Mouse (Mus musculus) hindbrain, embryonic 16.5 days (tissue): ENCODE results near the gene Rybp. TPM values are rescaled to one million over a fixed set of nuclear protein-coding genes. Genes with fewer than 3 reads are reported as not detected.

Experiments
- ATAC-seq: fragments of 200-750 bp; cut with Nextera tagmentation; 2 replicates; pipeline ENCODE4 v1.8.0; 2017; ENCODE audit warnings: moderate TSS enrichment, moderate library complexity
- H3K27ac ChIP-seq: fragments of 300-500 bp; sonication (generic); 2 replicates; pipeline ENCODE4 v1.5.1; 2014; ENCODE audit warnings: low read depth, mild to moderate bottlenecking, control low read depth, low read length, moderate library complexity
- H3K27me3 ChIP-seq: fragments of 300-500 bp; sonication (generic); replicated peaks from 2 replicates; pipeline ENCODE4 v1.6.1; 2014; ENCODE audit warnings: low read length; ENCODE audit not compliant: control insufficient read depth, insufficient read depth
- H3K36me3 ChIP-seq: fragments of 300-500 bp; sonication (generic); 2 replicates; pipeline ENCODE4 v1.6.1; 2014; ENCODE audit warnings: mild to moderate bottlenecking, low read length, moderate library complexity, mixed read lengths; ENCODE audit not compliant: control insufficient read depth, insufficient read depth
- H3K4me1 ChIP-seq: fragments of 300-500 bp; sonication (generic); 2 replicates; pipeline ENCODE4 v1.6.1; 2014; ENCODE audit warnings: low read depth, low read length; ENCODE audit not compliant: control insufficient read depth, insufficient read depth
- H3K4me2 ChIP-seq: fragments of 300-500 bp; sonication (generic); 2 replicates; pipeline ENCODE4 v1.6.1; 2014; ENCODE audit warnings: mild to moderate bottlenecking, low read length, control low read depth, moderate library complexity
- H3K4me3 ChIP-seq: fragments of 300-500 bp; sonication (generic); 2 replicates; pipeline ENCODE4 v1.5.1; 2014; ENCODE audit warnings: mild to moderate bottlenecking, low read length, control low read depth, moderate library complexity
- H3K9ac ChIP-seq: fragments of 300-500 bp; sonication (generic); 2 replicates; pipeline ENCODE4 v1.6.1; 2014; ENCODE audit warnings: low read depth, mild to moderate bottlenecking, control low read depth, low read length, moderate library complexity
- H3K9me3 ChIP-seq: fragments of 300-500 bp; sonication (generic); 2 replicates; pipeline ENCODE4 v1.6.1; 2014; ENCODE audit warnings: mild to moderate bottlenecking, low read length, moderate library complexity; ENCODE audit not compliant: control insufficient read depth
- WGBS: fragments of 180-500 bp; shearing (Covaris S2); extraction: QIAGEN DNeasy Blood & Tissue Kit; methylation state at CpG from one replicate; pipeline ENCODE4 v1.1.7; 2014; 5-methylcytosine and 5-hydroxymethylcytosine counted together
- polyA plus RNA-seq: library from polyadenylated mRNA; unstranded; fragments of >200 nt; fragmentation: Nextera tagmentation; extraction: Ambion mirVana; gene quantifications from 2 replicates; pipeline ENCODE4 v1.2.1, GENCODE M21; 2015

Rybp gene
- polyA plus RNA-seq, 1 experiment from 2014 or later = 14.2 TPM

- no peak overlapping the region for H3K4me3 ChIP-seq
- no peaks in the 10 kb centered on the region for H3K27me3 ChIP-seq
- H3K36me3 ChIP-seq = no peaks in the 10 kb centered on the region
- 49% methylated on average over 4 of the region's 4 CpGs for WGBS
- ATAC-seq = no peak
- peaks cover 18% of the 10 kb centered on the region for H3K4me1 ChIP-seq
- H3K27ac ChIP-seq = no peak overlapping the region
- H3K4me2 ChIP-seq = no peak overlapping the region
- H3K9me3 ChIP-seq = no peaks in the 10 kb centered on the region
- H3K9ac ChIP-seq = no peak overlapping the region
Observed at GRCm38 (mm10) chr6:100192691-100193229, 94.5 kb downstream of the Rybp start.

DNA sequence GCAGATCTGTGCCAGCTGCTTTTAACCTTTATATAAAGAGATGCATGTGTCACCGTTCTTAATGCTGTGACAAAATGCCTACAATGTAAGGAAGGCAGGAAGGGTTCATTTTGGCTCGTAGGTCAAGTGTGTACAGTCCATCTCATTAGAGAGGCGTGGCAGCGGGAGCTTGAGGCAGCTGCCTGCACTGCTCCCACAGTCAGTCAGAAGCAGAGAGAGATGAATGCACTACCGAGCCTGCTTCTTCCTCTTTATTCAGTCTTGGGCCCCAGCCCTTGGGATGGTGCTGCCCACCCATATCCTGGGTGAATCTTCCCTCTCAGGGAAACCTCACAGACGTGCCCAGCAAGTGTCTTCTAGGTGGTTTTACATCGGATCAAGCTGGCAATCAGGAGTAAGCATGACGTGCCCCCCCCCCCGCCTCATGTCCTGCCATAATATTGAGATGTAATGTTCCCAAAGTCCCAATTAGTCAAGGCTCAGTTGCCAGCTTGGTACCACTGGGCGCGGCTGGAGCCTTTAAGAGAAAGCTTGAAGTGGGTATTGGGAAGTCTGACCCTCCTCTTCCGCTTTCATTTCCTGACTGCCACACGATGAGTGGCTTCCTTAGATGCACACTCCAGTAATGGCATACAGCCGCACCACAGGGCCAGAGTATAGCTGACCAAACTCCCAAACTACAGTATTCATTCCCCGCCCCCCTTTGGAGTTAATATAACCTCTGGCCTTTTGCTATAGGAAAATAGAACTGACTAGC lies 96.3 kb downstream of the Rybp start:
- H3K9me3 ChIP-seq = no peaks in the 10 kb centered on the region
- no peak overlapping the region for H3K27ac ChIP-seq
- H3K9ac ChIP-seq = no peak overlapping the region
- no peak for ATAC-seq
- 83% methylated on average over 15 of the region's 15 CpGs for WGBS
- H3K4me3 ChIP-seq = no peak overlapping the region
- no peak overlapping the region for H3K4me2 ChIP-seq
- no peaks in the 10 kb centered on the region for H3K27me3 ChIP-seq
- no peaks in the 10 kb centered on the region for H3K36me3 ChIP-seq
- peaks cover 7% of the 10 kb centered on the region for H3K4me1 ChIP-seq

DNA sequence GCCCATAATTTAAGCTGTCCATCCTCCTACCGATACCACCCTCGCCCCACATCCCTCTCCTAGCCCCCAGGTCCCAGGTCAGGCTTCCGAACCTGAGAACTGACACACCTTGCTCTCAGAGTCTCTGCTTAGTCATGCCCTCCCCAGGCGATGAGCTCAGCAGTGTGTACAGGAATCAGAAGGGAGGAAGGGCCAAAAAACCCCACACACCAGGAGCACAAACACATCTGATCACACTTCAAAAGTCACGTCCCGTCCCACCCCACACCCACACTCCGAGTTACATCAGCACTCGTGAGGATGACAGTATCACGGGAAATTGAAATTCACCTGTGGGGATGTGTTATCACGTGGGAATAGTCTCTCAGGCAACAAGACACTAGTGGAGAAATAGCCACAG lies 97.0 kb downstream of the Rybp start:
- Histone ChIP-seq H3K4me2 (no peak overlapping the region), H3K9ac (no peak overlapping the region), H3K36me3 (no peaks in the 10 kb centered on the region), H3K9me3 (no peaks in the 10 kb centered on the region), H3K27ac (no peak overlapping the region), H3K27me3 (no peaks in the 10 kb centered on the region), H3K4me1 (peaks cover under 1% of the 10 kb centered on the region), H3K4me3 (no peak overlapping the region)
- no peak for ATAC-seq
- whole genome bisulfite sequencing = 86% methylated on average over 10 of the region's 10 CpGs

DNA sequence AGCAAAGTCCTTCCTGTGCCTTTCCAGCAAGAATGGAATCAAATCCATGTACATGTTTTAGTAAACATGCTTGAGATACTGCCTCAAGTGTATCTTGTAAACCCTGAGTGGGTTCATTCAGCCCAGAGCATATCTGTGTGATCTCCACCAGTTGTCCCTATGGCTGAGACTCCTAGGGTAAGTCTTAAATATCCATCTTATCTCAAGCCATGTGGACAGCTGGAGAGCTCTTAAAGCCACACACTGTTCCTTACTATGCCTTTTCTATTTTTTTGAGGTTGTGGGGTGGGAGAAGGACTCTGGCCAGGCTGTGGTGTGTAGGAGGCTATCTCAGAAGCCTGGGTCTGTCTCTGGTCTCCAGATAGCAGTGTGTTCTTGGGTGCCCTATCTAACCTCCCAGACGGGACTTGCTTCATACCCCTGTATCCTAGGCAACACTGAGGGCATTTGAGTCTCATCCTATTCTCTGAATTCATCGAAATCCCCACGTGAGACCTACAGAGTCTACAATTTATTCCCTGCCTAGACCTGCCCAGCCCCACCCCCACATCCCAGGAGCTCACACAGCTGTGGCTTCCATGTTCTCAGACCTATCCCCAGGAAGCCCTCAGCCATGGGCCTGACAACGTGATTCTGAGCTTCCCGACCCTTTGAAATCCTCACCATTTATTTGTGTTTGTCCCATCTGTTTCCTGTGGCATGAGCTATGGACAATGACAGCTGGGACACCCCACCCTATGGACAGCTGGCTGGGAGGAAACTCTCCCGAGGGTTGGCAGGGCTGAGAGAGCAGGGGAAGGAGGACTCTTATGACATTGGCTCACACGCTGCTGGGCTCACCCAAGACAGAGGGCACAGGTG lies 98.2 kb downstream of the Rybp start:
- no peak overlapping the region for H3K4me2 ChIP-seq
- no peak overlapping the region for H3K4me3 ChIP-seq
- no peaks in the 10 kb centered on the region; the same call in 1 of the 2 replicates for H3K4me1 ChIP-seq
- no peak overlapping the region for H3K9ac ChIP-seq
- WGBS = 29% methylated on average over 7 of the region's 7 CpGs
- H3K9me3 ChIP-seq = no peaks in the 10 kb centered on the region
- H3K36me3 ChIP-seq = no peaks in the 10 kb centered on the region
- ATAC-seq = no peak
- no peaks in the 10 kb centered on the region for H3K27me3 ChIP-seq
- H3K27ac ChIP-seq = no peak overlapping the region

GRCm38 (mm10) chr6:100187821-100188220 lies 99.5 kb downstream of the Rybp start:
- H3K36me3 ChIP-seq = no peaks in the 10 kb centered on the region
- no peak overlapping the region for H3K4me2 ChIP-seq
- H3K27me3 ChIP-seq = no peaks in the 10 kb centered on the region
- ATAC-seq = no peak
- no peaks in the 10 kb centered on the region; the same call in 1 of the 2 replicates for H3K4me1 ChIP-seq
- H3K9ac ChIP-seq = no peak overlapping the region
- H3K4me3 ChIP-seq = no peak overlapping the region
- no peaks in the 10 kb centered on the region for H3K9me3 ChIP-seq
- H3K27ac ChIP-seq = no peak overlapping the region
- WGBS = 82% methylated on average over 6 of the region's 6 CpGs

- no peak overlapping the region for H3K9ac ChIP-seq
- H3K9me3 ChIP-seq = no peaks in the 10 kb centered on the region
- no peaks in the 10 kb centered on the region for H3K36me3 ChIP-seq
- 84% methylated on average over 11 of the region's 11 CpGs for WGBS
- no peak for ATAC-seq
- H3K4me3 ChIP-seq = no peak overlapping the region
- no peak overlapping the region for H3K4me2 ChIP-seq
- H3K27me3 ChIP-seq = no peaks in the 10 kb centered on the region
- no peak overlapping the region for H3K27ac ChIP-seq
- H3K4me1 ChIP-seq = no peaks in the 10 kb centered on the region
Observed at GRCm38 (mm10) chr6:100186789-100187188, 100.5 kb downstream of the Rybp start.

- no peaks in the 10 kb centered on the region for H3K4me1 ChIP-seq
- H3K27me3 ChIP-seq = no peaks in the 10 kb centered on the region; the same call in 1 of the 2 replicates
- no peak overlapping the region for H3K4me2 ChIP-seq
- no peak for ATAC-seq
- H3K9ac ChIP-seq = no peak overlapping the region
- no peak overlapping the region for H3K27ac ChIP-seq
- WGBS = 17% methylated on average over 1 of the region's 1 CpGs
- H3K36me3 ChIP-seq = no peaks in the 10 kb centered on the region
- no peaks in the 10 kb centered on the region for H3K9me3 ChIP-seq
- no peak overlapping the region for H3K4me3 ChIP-seq
Observed at GRCm38 (mm10) chr6:100185524-100185923, 101.8 kb downstream of the Rybp start.

GRCm38 (mm10) chr6:100183344-100183743 lies 103.9 kb downstream of the Rybp start:
- no peaks in the 10 kb centered on the region for H3K36me3 ChIP-seq
- H3K4me3 ChIP-seq = no peak overlapping the region
- no peaks in the 10 kb centered on the region for H3K9me3 ChIP-seq
- H3K4me1 ChIP-seq = no peaks in the 10 kb centered on the region
- no peak overlapping the region for H3K27ac ChIP-seq
- no peak overlapping the region for H3K9ac ChIP-seq
- 76% methylated on average over 3 of the region's 3 CpGs for WGBS
- ATAC-seq = no peak; the same call in 1 of the 2 replicates
- H3K27me3 ChIP-seq = no peaks in the 10 kb centered on the region; the same call in 1 of the 2 replicates
- no peak overlapping the region for H3K4me2 ChIP-seq

DNA sequence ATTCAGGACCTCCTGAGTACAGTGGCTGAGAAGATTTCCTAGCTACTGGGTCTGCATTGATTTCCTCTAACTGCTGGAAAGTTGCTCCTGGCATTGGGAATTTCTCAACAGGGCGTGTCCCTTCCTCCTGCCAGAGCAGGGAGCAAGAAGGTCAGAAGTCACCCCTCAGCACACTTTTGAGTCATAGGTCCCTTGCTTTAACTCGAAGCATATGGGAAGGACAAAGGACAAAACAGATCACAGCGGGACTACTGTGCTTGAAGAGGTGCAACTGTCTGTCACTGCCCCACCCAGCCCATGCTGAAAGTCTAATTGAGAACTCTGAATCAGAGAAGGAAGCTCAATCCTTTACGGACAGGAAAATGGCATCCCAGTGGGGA lies 106.4 kb downstream of the Rybp start:
- Histone ChIP-seq H3K4me3 (no peak overlapping the region), H3K27ac (no peak overlapping the region), H3K4me2 (no peak overlapping the region), H3K27me3 (no peaks in the 10 kb centered on the region; the same call in 1 of the 2 replicates), H3K36me3 (no peaks in the 10 kb centered on the region), H3K4me1 (no peaks in the 10 kb centered on the region), H3K9ac (no peak overlapping the region), H3K9me3 (no peaks in the 10 kb centered on the region)
- ATAC-seq = no peak
- 59% methylated on average over 4 of the region's 4 CpGs for WGBS
